Mouse (Mus musculus) lung, adult 18-20 months (tissue): ENCODE results near the gene Top3a.

ENCODE experiments used
- DNase-seq, 2 experiments: peaks; one replicate each; pipeline ENCODE4 v3.0.0; 2022; ENCODE audit warnings: mixed read lengths in 2 of 2

Gene Top3a

DNA sequence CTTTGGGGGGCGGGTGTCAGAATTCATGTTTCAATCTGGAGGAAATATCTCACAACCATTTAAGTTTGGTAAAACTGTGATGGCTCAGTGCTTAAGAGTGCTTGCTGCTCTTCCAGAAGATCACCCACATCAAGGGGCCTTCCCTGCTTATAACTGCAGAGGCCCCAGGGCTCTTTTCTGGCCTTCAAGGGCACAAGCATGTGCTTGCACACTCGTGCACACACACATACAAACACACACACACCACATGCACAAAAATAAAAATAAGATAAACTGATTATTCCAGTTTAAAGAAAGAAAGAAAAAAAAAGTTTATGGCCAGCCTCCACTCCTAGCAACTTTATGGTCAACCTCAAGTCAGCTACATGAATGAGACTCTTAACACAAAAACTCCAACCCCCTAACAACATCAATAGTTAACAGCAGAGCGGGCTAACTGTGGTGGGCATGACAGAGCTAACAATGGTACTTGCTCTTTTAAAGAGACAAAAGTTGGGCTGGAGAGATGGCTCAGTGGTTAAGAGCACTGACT, 2.9 kb downstream of the Top3a start:
- no peak for DNase-seq

DNA sequence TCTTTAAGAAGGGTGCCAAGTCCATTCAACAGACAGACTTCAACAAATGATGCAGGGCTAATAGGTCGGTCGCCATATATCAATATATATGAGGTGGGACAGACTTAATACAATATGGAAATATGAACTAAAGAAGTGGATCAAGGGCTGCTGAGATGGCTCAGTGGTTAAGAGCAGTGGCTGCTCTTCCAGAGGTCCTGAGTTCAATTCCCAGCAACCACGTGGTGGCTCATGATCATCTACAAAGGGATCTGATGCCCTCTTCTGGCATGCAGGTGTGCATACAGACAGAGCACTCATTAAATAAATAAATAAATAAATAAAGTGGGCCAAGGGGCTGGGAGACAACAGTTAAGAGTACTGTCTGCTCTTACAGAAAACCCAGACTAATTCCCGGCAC, 5.0 kb downstream of the Top3a start:
- DNase-seq, result no peak

DNA sequence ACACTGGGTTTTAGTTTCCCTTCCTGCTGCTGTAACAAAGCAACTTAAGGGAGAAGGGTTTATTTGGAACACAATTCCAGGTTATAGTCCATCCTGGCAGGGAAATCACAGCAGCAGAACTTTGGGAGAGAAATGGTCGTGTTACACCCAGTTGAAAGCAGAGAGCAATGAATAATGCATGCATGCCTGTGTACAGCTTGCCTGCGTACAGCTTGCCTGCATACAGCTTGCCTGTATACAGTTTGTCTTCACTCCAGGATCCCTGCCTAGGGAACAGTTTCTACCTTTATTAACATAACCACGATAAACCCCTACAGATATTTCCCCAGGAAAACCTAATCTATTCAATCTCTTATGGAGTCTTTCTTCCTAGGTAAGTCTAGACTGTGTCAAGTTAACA, 6.4 kb downstream of the Top3a start:
- DNase-seq, result no peak

DNA sequence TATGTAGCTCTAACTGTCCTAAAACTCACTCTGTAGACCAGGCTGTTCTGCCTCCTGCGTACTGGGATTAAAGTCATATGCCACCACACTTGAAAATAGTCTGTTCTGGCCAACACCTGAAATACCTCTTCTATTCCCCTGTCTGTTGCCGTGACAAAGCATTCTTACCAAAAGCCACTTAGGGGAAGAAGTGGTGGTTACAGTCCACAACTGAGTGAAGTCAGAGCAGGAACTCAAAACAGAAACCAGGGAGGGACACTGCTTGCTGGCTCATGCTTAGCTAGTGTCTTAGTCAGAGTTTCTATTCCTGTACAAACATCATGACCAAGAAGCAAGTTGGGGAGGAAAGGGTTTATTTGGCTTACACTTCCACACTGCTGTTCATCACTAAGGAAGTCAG, 7.8 kb downstream of the Top3a start:
- DNase-seq, result peak in 1 of 2 experiments; percentile 42

DNA sequence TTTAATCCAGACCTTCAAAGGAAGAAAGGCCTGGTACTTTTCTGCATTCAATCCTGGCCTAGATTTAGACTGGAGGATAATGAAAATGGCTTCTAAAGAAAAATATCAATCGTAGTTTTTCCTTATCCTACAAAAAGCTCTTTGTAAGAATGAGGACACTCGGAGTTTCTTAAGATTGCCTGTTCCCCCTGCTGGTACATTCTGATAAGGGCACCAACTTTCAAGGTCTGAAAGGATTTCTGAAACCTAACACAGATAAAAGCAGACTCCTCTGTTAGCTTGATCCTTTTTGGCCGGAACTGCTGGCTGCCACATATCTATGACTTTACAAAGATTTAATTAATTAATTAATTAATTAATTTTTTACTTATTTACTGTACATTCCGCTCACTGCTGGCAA, 10.2 kb downstream of the Top3a start:
- no peak for DNase-seq

DNA sequence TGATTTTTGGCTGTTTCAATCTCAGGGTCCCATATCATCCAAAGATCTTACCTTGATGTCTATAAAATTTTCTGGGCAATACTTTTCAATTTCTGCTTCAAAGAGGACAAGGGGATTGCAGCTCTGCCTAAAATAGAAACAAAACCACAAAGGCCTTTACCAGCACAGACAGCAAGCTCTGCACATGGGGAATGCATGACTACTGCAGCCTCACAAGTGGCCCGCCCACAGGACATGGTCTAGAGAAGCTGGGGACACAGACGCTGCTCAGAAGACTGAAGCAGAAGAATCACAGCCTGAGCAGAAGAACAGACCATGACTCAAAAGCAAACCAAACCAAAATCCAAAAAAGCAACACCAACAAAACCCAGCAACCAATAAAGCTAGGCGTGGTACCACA, 15.5 kb downstream of the Top3a start:
- DNase-seq, result no peak

DNA sequence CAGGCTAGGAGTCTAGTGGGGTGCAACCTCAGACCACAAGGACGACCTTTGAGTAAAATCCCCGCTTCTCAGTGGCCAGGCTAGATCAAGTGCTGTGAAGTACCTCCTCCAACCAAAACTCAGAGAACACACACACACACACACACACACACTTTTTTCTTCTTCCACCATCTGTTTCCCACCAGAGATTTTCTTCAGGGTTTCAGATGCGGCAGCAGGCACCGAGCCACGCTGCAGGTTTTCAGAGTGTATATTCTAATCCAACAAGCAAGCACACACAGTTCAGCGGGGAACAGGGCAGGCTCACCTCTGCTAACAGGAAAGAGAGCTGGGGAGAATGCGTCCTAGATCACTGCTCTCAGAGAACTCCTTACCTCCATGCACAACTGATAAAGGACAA, 21.6 kb downstream of the Top3a start:
- DNase-seq, result no peak

DNA sequence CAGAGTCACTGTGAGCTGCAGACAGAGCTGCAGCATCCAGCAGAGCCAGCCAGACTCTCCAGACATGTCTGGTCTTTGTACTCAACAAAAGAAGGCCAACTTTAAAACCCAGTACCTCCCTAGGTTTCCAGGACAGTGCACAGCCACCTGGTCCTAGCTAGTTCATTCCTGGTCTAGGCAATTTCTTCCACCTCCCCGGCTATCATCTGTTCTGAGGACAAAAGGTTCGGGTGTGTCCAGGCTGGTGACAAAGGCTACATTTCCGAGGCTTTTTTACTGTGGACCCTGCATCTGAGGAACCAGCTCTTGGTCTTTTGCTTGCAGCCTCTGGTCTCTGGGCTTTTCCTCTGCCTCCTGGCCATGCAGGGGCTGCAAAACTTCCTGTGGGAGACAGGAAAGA, 36.8 kb downstream of the Top3a start:
- DNase-seq, result no peak

DNA sequence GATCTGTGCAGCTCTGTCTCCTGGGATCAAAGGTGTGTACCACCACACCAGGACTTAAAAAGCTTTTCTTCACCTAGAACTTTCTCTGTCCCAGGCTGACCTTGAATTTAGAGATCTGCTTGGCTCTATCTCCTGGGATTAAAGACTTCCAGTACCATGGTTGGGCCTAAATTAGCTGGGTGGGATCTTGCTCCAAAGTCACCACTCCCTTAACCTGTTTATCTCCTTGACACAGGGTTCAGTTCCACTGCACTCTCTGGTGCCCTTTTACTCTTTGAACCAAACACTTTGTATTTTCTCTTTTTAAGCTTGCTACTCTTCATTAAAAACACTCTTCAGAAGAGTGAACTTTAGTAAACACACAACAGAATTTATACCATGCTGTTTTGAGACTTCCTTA, 39.7 kb downstream of the Top3a start:
- no peak for DNase-seq

DNA sequence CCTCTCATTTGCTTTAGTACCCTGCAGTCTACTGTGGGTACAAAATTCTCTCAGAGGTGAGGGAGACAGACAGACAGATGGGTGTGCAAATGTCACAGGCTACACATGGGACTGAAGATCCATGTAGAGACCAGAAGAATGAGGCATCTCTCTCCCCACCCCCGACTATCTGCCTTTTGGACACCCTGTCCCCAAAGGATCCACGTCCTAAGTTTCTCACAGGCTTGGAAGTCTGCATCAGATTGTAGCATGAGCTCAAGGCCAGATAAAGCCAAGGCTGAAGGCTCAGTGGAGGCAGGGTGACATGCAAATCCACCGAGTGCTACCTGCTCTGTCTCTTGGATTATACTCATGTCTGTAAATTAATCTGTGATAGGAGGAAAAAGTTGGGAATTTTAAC, 40.7 kb downstream of the Top3a start:
- no peak for DNase-seq

DNA sequence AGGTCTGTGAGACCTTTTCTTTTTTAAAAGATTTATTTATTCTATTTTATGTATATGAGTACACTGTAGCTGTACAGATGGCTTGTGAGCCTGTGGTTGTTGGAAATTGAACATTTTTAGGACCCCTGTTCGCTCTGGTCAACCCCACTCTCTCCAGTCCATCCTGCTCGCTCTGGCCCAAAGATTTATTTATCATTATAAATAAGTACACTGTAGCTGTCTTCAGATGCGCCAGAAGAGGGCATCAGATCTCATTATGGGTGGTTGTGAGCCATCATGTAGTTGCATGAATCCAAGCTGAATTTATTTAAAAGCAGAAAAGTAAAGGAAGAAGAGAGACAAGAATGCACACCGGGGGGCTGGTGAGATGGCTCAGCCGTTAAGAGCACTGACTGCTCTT, 42.0 kb downstream of the Top3a start:
- DNase-seq, result no peak

DNA sequence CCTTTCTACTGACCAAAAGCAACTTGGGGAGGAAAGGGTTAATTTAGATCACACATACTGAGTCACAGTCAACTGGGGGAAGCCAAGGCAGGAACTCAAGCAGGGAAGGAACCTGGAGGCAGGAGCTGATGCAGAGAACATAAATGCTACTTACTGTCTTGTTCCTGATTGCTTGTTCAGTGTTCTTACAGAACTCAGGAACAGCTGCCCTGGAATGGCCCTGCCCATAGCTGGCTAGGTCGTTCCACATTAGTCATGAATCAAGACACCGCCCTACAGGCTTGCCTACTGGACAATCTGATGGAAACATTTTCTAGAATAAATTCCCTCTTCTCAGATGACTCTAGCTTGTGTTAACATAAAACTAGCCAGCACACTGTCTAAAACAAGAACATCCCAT, 43.0 kb downstream of the Top3a start:
- DNase-seq, result no peak

DNA sequence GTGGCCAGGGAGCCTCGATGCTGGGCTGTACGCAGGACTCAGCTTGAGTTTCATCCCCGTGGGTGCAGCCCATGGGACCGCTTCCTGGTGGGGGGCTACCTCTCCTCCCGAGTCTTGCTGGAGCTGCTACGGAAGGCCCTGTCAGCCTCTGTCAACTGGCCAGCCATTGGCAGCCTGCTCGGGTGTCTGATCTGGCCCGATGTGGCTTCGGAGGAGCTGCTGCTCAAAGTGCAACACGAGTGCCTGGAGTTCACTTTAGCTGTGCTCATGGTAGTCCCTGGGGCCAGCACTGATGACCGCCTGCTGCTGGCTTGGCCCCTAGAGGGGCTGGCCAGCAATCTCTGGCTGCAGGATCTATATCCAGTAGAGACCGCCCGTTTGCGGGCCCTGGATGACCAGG, 45.9 kb downstream of the Top3a start:
- no peak for DNase-seq

DNA sequence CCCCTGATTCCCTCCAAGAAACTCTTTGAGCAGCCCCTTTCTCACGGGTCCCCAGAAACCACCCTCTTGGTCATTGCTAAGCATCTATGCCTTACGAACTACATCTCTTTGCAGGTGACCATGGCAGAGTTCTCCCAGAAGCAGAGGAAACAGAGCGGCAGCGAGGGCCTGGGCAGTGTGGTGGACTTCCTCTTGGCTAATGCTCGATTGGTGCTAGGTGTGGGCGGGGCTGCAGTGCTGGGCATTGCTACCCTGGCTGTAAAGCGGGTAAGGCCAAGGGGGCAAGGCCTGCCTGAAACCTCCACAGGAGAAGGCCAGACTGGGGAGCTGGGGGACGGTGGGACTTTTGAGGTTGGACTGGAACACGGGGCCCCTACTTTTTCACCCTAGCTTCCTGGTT, 47.0 kb downstream of the Top3a start:
- DNase-seq, result peak; percentile 48 to 59

DNA sequence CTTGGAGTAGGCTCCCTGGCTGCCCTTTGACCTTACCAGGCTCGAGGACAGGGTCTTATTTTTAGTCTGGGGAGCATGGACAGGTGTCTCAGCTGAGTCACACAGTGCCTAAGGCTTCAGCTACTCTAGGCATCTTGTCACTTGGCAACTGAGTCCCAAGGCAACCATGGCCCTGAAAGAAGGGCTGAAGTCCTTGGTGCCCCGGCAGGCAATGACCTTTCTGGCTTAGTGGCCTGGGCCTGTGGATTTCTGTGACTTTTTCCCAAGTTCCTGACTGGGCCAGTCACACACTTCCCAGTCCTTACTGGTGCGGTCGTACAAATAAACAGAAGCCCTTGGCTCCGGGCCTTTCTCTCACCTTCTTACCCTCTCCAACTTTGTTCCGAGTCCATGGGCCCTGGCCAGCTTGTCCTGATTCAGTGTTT, 47.9 kb downstream of the Top3a start:
- peak; percentile 78 to 82 for DNase-seq

DNA sequence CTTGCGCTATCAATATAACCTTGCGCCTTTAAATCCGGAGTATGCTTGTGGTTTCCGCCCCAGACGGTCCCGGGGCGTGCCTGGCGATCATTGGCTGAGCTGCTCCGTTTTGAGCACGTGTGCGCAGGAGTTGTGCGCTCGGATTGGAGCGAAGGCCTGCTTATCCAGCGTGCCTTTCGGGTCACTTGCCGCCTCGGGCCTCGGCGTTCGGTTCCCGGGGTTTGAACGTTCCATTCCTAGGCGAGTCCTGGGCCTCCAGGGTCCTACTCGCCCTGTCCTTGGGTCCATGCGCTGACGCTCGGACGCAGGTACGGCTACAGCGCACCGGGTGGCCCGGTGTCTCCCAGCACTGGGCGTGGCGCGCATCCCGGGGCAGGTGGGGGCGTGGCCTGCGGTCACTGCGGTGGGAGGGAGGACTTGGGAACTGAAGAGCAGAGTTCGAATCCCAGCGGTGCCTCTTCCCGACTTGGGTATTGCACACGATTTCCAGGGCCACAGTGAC, 48.9 kb downstream of the Top3a start, which contains the start of gene Mief2:
Gene Mief2 (plus strand): TSS at position 139 of the 502 bp plus-strand sequence.
- peak; percentile 96 to 97 for DNase-seq

DNA sequence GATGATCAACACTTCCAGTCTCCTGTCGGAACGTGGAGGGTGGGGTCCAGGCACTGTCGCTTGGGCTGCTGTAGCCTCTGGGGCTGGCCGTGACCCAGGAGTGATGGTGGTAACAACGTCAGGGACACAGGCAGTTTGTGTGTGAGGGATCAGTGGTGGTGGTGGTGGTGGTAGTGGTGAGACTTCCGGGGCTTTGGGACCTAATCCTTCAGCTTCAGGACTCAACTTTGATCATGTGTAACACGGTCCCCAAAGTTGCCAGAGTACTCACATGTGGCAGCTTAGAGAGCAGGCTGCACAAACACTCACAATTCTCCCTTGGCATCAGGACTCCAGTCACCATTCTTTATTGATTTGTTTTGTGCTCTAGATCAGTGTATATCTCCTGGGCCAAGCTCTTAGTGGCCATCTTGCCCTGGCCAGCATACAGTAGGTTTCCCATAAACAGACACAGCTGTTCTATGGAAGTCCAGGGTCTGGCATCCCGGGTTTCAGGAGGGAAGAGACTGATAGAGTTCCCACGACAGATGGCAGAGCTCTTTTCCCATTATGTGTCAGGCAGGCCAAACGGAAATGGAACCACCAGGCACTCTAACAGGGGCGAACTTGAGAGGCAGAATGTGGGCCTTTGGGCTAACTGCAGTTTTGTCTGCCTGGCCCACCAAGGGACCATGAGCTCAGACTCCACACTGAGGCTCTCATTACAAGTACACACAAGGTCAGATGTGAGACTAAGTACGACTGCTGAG, 49.6 kb downstream of the Top3a start:
- DNase-seq, result no peak

DNA sequence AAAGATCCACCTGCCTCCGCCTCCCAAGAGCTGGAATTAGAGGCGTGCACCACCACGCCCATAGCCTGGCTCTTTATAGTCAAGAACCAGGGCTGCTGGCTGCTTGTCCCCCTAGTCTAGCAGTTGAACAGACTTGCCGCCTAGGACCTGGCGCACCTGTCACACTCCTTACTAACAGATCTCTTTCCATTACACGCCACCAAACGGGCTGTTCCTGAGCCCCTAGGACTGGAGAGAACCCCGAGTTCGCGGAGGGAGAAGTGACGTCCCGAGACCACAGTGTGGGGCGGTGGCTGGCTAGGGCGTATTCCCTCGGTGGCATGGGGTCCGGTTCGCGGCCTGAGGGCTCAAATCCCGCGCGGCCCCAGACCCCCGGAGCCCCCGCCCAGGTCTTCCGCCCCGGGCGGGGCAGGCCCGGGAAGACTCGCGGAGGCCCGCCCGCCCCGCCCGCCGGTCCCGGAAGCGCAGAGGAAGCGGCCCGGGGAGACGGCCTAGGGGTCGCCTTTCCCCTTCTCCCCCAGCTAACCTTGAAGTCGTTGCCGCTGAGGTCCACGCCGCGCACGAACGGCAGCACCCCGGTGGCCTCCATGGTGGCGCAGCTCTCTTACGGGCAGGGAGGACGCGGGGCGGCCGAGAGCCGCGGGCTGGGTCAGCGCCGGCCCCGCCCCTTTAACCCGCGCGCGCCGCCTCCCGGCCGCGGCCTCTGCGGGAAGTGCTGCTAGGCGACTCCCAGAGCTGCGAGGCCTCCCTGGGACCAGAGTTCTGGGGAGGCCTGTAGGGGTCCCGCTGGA, 50.4 kb downstream of the Top3a start, which contains the start of gene Flii:
Gene Flii (minus strand): TSS at position 663 of the 791 bp plus-strand sequence.
- peak; percentile 78 to 83 for DNase-seq

DNA sequence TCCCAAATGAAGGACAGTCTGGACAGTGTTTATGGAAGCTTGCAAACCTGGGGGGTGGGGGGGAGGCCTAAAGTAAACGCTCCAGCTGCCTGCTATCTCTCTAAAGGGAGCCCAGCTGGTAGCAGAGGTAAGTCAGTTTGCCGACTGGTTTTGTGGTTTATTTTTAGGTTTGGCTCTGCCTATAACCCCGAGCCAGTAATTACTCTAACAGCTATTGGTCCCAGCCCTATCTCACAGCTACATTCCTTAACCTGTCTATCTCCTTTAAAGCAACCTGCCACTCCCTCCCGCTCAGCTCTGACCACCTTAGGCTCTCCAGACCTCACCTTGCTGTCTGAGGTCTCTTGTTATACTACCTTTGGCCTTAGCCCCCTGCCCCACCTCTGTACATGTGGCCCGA, 57.9 kb downstream of the Top3a start:
- DNase-seq, result no peak

DNA sequence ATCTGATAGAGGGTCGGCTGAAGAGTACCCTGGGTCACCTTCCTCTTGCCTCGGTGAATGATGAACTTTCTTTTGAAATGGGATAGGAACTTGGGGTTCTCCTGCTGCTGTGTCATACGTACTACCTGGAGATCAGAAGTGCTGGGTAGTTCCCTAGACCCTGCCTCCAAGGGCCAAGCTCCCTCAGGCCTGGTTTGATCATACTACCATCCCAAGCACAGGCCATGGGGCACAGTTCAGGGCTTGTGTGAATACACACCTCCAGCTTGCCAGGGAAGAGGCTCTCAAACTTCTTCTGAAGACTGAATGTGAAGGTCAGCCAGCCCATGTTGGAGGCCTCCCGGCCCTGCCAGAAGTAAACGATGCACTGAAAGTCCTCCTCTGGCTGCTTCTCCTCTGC, 61.3 kb downstream of the Top3a start:
- DNase-seq, result no peak

DNA sequence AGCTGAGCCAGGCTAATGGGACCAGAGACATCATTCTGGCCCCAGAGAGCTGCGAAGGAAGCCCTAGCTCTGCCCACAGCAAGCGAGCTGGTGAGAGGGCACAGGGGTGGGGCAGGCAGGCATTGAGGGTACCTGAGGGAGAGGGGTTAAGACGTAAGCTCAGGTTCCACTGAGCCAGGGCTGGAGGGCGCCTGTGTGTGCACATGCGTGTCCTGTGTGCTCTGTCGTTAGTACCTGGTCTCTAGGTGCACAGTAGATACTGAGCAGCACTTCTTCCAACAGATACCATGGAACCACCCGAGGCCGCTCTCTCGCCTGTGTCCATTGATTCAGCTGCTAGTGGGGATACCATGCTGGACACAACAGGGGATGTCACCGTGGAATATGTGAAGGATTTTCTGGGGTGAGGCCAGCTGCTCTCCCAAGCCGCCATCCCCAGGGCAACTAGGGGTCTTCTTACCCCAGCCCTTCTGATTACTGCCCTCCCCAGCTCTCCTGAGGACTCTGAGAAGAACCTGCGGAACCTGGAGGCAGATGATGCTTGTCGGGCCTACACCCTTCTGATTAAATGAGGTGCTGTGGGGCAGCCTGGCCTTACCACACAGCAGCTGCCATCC, 64.4 kb downstream of the Top3a start:
- DNase-seq, result peak in 1 of 2 experiments; percentile 2

DNA sequence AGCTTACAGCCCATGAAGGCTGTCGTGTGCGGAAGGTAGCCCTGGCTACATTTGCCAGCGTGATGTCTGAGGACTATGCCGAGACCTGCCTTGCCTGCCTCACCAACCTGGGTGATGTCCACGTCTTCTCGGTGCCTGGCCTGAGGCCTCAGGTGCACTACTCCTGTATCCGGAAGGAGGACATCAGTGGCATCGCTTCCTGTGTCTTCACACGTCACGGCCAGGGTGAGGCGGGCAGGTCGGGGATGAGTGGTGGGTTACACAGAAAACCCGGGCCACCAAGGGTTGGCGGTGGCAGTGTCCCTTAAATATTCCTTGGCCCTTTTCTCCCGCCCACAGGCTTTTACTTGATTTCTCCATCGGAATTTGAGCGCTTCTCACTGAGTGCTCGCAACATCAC, 65.1 kb downstream of the Top3a start:
- DNase-seq, result no peak

DNA sequence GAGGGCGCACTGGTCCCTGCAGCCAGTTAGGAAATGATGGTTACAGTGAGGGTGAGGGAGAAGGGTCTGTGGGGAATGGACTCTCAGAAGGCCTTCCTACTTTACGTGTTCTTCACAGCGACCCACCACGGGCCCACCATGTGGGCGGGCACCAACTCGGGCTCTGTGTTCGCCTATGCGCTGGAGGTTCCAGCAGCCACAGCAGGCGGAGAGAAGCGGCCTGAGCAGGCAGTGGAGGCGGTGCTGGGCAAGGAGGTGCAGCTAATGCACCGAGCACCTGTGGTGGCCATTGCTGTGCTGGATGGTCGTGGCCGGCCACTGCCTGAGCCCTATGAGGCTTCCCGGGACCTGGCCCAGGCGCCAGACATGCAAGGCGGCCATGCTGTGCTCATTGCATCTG, 65.9 kb downstream of the Top3a start:
- peak in 1 of 2 experiments; percentile 2 for DNase-seq
